Mouse (Mus musculus) hematopoietic multipotent progenitor cell, adult 10-12 weeks (in vitro differentiated cells): Measurements from ENCODE around the gene Usp53. TPM values are rescaled to one million over a fixed set of nuclear protein-coding genes. Genes with fewer than 3 reads are reported as not detected.

ENCODE experiments used
- polyA plus RNA-seq: library from polyadenylated mRNA; stranded (reverse); fragments of >175 nt; gene quantifications from 2 replicates; pipeline ENCODE4 v1.2.3, GENCODE M21; 2012; ENCODE audit warnings: low replicate concordance

Gene Usp53
- 1.1 and 1.2 TPM in 2 replicates for polyA plus RNA-seq

DNA sequence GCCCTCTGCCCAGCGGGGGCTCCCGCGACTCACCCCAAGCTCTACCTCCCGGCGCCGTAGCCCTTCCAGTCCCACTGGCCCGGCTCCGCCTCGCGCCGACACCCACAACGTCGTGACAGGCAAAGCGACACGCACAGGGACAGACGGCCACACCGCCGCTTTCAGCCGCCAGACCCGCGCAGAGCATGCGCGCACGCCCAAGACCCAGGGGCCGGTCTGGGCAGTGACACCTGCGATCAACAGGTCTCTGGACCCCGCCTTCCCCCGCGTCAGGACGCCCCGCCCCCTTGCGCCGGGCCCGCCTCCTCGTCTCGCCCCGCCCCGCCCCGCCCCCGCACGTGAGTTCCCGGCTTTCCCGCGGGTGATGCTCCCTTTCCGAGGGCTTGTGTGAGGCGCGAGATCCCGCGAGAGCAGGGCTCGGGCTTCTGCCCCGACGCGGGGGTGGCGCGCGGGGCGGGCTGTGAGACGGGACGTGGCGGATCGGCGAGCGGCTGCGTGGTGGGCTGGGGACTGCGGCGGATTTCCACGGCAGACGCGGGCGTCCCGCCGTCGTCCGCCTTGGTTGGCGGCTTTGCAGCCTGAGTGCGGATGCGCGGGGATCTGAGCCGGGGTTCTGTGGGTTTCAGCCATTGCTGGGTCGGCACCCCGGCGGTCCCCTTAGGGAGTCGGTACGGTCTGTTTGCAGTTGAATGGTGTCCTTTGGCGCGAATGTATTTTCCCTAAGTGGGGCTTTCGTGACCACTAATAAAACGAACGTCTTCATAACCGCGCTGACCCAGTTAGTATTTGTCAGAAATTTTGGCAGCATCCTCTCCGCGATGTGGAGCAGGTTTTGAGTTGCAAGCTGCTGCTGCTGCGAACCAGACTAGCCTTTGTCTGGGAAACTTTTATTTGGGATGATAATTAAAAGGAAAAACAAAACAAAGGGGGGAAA is at the start of gene Usp53:
Usp53 (minus strand) TSS at position 262 of the 934 bp plus-strand sequence.

DNA sequence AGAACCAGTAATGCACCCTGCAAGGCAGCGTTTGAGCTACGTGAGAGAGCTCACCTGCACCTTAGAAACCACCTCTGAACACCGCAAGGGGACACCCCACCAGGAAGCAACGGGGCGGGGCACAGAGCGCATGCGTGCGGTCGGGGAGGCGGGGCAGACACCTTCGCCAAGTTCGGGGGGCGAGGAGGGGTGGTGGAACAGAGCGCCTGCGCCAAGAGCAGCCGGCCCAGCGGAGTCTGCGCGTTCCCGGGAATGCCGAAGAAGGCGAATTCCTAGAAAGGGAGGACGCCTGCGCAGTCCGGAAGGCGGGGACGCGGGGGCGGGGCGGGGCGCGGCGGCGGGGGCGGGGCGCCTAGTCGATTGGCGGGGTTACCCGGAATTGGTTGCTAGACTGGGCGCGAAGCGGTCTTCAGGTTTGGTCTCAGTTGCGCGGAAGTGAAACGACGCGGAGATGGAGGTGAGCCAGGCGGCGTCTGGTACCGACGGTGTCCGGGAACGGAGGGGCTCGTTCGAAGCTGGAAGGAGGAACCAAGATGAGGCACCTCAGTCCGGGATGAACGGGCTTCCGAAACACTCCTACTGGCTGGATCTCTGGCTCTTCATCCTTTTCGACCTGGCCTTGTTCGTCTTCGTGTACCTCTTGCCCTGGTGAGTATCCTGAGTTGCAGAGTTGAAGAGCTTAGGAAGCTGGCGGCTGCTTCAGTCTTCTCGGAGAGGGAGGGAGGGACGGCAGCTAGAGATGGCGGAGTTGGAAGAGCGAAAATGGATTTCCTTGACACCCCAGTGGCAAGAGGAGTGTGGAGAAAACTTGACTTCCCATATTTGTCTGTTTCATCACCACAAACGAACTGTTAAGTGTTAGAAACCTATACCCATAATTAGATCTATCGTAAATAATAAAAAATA is 60.0 kb downstream of the Usp53 start, which contains the start of gene 1810037I17Rik:
1810037I17Rik (plus strand) TSS at position 195 of the 906 bp plus-strand sequence.

DNA sequence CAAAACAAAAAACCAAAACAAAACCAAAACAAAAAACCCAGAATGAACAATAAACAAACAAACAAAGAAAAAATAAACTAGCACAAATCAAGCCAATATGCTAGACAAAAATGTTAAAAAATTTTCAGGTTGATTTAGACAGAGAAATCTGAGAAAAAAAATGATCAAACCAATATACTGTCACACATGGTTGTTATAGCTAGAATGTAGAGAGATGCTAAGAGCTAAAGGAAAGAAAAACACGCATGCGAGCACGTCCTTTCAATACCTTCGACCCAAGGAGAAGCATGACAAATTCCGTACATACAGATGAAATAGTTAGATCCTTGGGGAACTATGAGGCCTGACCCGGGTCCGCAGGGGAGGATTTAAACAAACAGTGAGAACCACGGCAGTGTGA is 65.0 kb downstream of the Usp53 start, which contains the start of gene Gm10959:
Gm10959 (minus strand) TSS at position 101 of the 400 bp plus-strand sequence.

DNA sequence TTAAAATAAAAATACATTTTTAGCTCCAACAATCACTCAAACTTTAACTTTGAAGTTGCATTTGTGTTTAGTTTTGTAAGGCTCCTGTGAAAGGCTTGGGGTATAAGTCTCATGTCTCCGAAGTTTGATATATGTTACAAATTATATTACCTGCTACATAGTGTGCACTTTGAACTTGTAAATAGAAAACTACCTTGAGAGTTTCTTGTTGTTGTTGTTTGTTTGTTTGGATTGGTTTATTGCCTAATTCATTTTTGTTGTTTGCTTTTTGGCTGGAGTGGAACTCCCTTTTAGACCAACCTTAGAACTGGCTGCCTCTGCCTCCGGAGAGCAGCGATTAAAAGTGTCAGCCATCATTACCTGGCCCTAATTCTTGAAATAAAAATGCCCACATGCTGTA is 89.5 kb downstream of the Usp53 start, which contains the start of gene Fabp2:
Fabp2 (plus strand) TSS at position 301 of the 400 bp plus-strand sequence.

Other genes with a start within 250 kb of the Usp53 start
- gene Fabp2, start 89.4 kb downstream of the Usp53 start, polyA plus RNA-seq = not detected in 2 replicates
- not detected in 2 replicates for gene Gm10959, start 65.2 kb downstream of the Usp53 start, polyA plus RNA-seq
- 32.6 and 50.9 TPM in 2 replicates for gene 1810037I17Rik, start 60.3 kb downstream of the Usp53 start, polyA plus RNA-seq
- not detected in 2 replicates for gene Myoz2, start 50.5 kb upstream of the Usp53 start, polyA plus RNA-seq